Mouse (Mus musculus): Measurements from ENCODE around the gene Kcnn1. TPM values are rescaled to one million over a fixed set of nuclear protein-coding genes. Genes with fewer than 3 reads are reported as not detected.

Kcnn1 gene
- total and polyA plus RNA-seq, 3 experiments, result 12.6 to 21.5 (median 14.7) TPM

GRCm38 (mm10) chr8:70904532-70904931, 41.5 kb upstream of the Kcnn1 start:
- 23% methylated on average over 4 of the region's 4 CpGs for WGBS
- 0 out of 2 replicates have a peak, but pooled peaks have one; percentile 51 for TF ChIP-seq EP300 (IDR thresholded peaks at IDR 0.05; ENCODE audit: insufficient read depth, low read depth, low read length)
- peak; percentile 18; the same call in 1 of the 2 replicates for TF ChIP-seq POLR2A (IDR thresholded peaks at IDR 0.05; ENCODE audit: insufficient read depth, low read depth, low read length)
- no peak for TF ChIP-seq CTCF (IDR thresholded peaks at IDR 0.05)
- no peaks in the 10 kb centered on the region for H3K36me3 ChIP-seq (ENCODE audit: control insufficient read depth, insufficient read depth, low read length)
- intact Hi-C loops (cut with DNase I), result no loop called here
- no peak overlapping the region for H3K4me3 ChIP-seq
- no peaks in the 10 kb centered on the region for H3K79me2 ChIP-seq (replicated peaks; ENCODE audit: control insufficient read depth, insufficient read depth, low read length)
- no peak overlapping the region for H3K9ac ChIP-seq (ENCODE audit: low read depth, low read length)
- no peaks in the 10 kb centered on the region for H3K27me3 ChIP-seq (ENCODE audit: control insufficient read depth, insufficient read depth, low read length)
- DNase-seq, result peak; percentile 28 to 58
- H3K4me1 ChIP-seq (ENCODE audit: control insufficient read depth, insufficient read depth, low read length), result peaks cover 10% of the 10 kb centered on the region
- peak overlapping the region; percentile 33 for H3K27ac ChIP-seq

DNA sequence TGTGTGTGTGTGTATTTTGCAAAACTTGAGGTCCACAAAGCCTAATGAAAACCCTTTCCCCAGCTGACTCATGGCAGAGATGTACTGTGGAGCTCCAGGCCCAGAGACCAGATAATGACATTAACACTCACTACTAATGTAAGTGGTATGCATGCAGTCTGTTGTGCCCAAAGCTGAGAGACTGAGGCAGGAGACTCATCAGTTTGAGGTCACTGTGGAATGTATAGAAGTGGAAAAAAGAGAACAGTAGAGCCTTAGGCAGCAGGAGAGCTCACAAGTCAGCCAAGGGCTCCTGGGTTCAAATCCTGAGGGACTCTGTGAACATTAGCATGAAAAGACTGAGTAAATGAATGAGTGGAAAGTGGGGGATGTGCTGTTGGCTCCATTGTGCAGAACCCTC, 40.5 kb upstream of the Kcnn1 start:
- intact Hi-C loops (cut with DNase I), result no loop called here

GRCm38 (mm10) chr8:70903112-70903511, 40.1 kb upstream of the Kcnn1 start:
- intact Hi-C loops (cut with DNase I), result no loop called here
- no peaks in the 10 kb centered on the region for H3K79me2 ChIP-seq (replicated peaks; ENCODE audit: control insufficient read depth, insufficient read depth, low read length)
- WGBS, result 33% methylated on average over 4 of the region's 4 CpGs
- peak in 1 of 2 experiments; percentile 2 for DNase-seq
- H3K36me3 ChIP-seq (ENCODE audit: control insufficient read depth, insufficient read depth, low read length), result no peaks in the 10 kb centered on the region
- no peaks in the 10 kb centered on the region for H3K27me3 ChIP-seq (ENCODE audit: control insufficient read depth, insufficient read depth, low read length)
- TF ChIP-seq CTCF (IDR thresholded peaks at IDR 0.05) (no peak), POLR2A (IDR thresholded peaks at IDR 0.05; ENCODE audit: insufficient read depth, low read depth, low read length) (no peak), EP300 (IDR thresholded peaks at IDR 0.05; ENCODE audit: insufficient read depth, low read depth, low read length) (no peak)
- no peak overlapping the region for H3K4me3 ChIP-seq
- H3K9ac ChIP-seq (ENCODE audit: low read depth, low read length), result no peak overlapping the region
- no peak overlapping the region for H3K27ac ChIP-seq
- H3K4me1 ChIP-seq (ENCODE audit: control insufficient read depth, insufficient read depth, low read length), result peaks cover 11% of the 10 kb centered on the region

More for the DNA sequence above, 40.5 kb upstream of the Kcnn1 start:
- no peaks in the 10 kb centered on the region for H3K27me3 ChIP-seq (ENCODE audit: control insufficient read depth, insufficient read depth, low read length)
- peaks cover 10% of the 10 kb centered on the region for H3K4me1 ChIP-seq (ENCODE audit: control insufficient read depth, insufficient read depth, low read length)
- no peak overlapping the region for H3K4me3 ChIP-seq
- no peak for DNase-seq
- TF ChIP-seq CTCF (IDR thresholded peaks at IDR 0.05) (no peak), POLR2A (IDR thresholded peaks at IDR 0.05; ENCODE audit: insufficient read depth, low read depth, low read length) (no peak), EP300 (IDR thresholded peaks at IDR 0.05; ENCODE audit: insufficient read depth, low read depth, low read length) (no peak)
- no peaks in the 10 kb centered on the region for H3K79me2 ChIP-seq (replicated peaks; ENCODE audit: control insufficient read depth, insufficient read depth, low read length)
- H3K9ac ChIP-seq (ENCODE audit: low read depth, low read length), result no peak overlapping the region
- no peak overlapping the region; the same call in 1 of the 2 replicates for H3K27ac ChIP-seq
- no peaks in the 10 kb centered on the region for H3K36me3 ChIP-seq (ENCODE audit: control insufficient read depth, insufficient read depth, low read length)

DNA sequence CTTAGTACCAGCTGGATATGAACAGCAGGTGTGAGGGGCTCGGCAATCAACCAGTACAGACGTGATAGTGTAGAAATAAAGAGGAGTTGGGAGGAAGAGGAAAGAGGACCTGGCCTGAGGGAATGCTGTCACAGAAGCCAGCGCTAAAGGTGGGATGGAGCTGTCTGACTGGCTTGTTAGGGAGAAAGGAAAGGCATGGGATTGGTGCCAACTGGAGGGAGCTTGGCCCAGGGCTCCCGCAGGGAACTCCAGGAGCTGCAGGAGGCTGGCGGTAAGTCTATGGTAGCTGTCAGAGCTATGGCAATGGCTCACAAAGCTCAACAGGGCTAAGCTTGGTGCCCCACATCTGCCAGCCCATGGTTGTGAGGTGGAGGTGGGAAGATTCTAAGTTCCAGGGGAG, 39.2 kb upstream of the Kcnn1 start:
- Histone ChIP-seq H3K9ac (ENCODE audit: low read depth, low read length) (no peak overlapping the region), H3K27me3 (ENCODE audit: control insufficient read depth, insufficient read depth, low read length) (no peaks in the 10 kb centered on the region), H3K27ac (no peak overlapping the region), H3K4me1 (ENCODE audit: control insufficient read depth, insufficient read depth, low read length) (peaks cover 10% of the 10 kb centered on the region), H3K36me3 (ENCODE audit: control insufficient read depth, insufficient read depth, low read length) (no peaks in the 10 kb centered on the region), H3K4me3 (no peak overlapping the region), H3K79me2 (replicated peaks; ENCODE audit: control insufficient read depth, insufficient read depth, low read length) (no peaks in the 10 kb centered on the region)
- TF ChIP-seq CTCF (IDR thresholded peaks at IDR 0.05) (no peak), EP300 (IDR thresholded peaks at IDR 0.05; ENCODE audit: insufficient read depth, low read depth, low read length) (no peak), POLR2A (IDR thresholded peaks at IDR 0.05; ENCODE audit: insufficient read depth, low read depth, low read length) (no peak)
- intact Hi-C loops (cut with DNase I), result no loop called here
- peak in 1 of 2 experiments; percentile 2 for DNase-seq
- WGBS, result 28% methylated on average over 5 of the region's 5 CpGs

DNA sequence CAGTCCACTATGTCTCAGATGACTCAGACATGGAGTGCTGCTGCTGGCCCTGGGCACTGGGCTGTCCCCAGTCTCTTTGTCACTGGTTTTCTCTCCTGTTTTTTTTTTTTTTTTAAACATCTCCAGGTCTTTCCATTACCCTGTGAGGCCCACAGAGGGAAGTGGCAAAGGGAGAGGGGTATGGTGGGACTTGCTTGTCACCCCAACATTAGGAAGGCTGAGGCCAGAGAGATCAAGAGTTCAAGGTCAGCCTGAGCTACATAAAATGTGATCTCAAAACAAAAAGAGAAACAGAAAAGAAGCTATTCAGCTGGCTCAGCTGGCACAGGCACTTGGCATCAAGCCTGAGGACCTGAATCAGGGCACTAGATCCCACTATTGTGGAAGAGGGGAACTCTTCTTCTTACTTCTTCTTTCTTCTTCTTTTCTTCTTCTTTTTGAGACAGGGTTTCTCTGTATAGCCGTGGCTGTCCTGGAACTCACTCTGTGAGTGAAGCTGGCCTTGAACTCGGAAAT, 37.9 kb upstream of the Kcnn1 start:
- H3K79me2 ChIP-seq (replicated peaks; ENCODE audit: control insufficient read depth, insufficient read depth, low read length), result peaks cover 5% of the 10 kb centered on the region
- DNase-seq, result no peak
- no peak overlapping the region for H3K9ac ChIP-seq (ENCODE audit: low read depth, low read length)
- no peak overlapping the region for H3K4me3 ChIP-seq
- peaks cover 10% of the 10 kb centered on the region for H3K4me1 ChIP-seq (ENCODE audit: control insufficient read depth, insufficient read depth, low read length)
- TF ChIP-seq EP300 (IDR thresholded peaks at IDR 0.05; ENCODE audit: insufficient read depth, low read depth, low read length), result no peak
- no peak for TF ChIP-seq CTCF (IDR thresholded peaks at IDR 0.05)
- TF ChIP-seq POLR2A (IDR thresholded peaks at IDR 0.05; ENCODE audit: insufficient read depth, low read depth, low read length), result no peak
- intact Hi-C loops (cut with DNase I), result no loop called here
- 80% methylated on average over 2 of the region's 2 CpGs for WGBS
- peaks cover 2% of the 10 kb centered on the region; the same call in 1 of the 2 replicates for H3K36me3 ChIP-seq (ENCODE audit: control insufficient read depth, insufficient read depth, low read length)
- H3K27ac ChIP-seq, result no peak overlapping the region
- H3K27me3 ChIP-seq (ENCODE audit: control insufficient read depth, insufficient read depth, low read length), result no peaks in the 10 kb centered on the region

GRCm38 (mm10) chr8:70899226-70899625, 36.2 kb upstream of the Kcnn1 start:
- intact Hi-C loops (cut with DNase I), result loop anchor here (2.0 to 5.0 kb wide), 3 partner anchors 22 to 373 kb away; partner anchors contain the start of genes Haus8 and Myo9b

More at GRCm38 (mm10) chr8:70899226-70899625, 36.2 kb upstream of the Kcnn1 start:
- peaks cover 5% of the 10 kb centered on the region for H3K79me2 ChIP-seq (replicated peaks; ENCODE audit: control insufficient read depth, insufficient read depth, low read length)
- H3K9ac ChIP-seq (ENCODE audit: low read depth, low read length), result no peak overlapping the region
- H3K27me3 ChIP-seq (ENCODE audit: control insufficient read depth, insufficient read depth, low read length), result no peaks in the 10 kb centered on the region
- no peak overlapping the region for H3K4me3 ChIP-seq
- H3K4me1 ChIP-seq (ENCODE audit: control insufficient read depth, insufficient read depth, low read length), result peaks cover 6% of the 10 kb centered on the region
- no peak overlapping the region for H3K27ac ChIP-seq
- DNase-seq, result no peak
- peaks cover 2% of the 10 kb centered on the region; the same call in 1 of the 2 replicates for H3K36me3 ChIP-seq (ENCODE audit: control insufficient read depth, insufficient read depth, low read length)
- TF ChIP-seq EP300 (IDR thresholded peaks at IDR 0.05; ENCODE audit: insufficient read depth, low read depth, low read length) (no peak), CTCF (IDR thresholded peaks at IDR 0.05) (no peak), POLR2A (IDR thresholded peaks at IDR 0.05; ENCODE audit: insufficient read depth, low read depth, low read length) (no peak)
- WGBS, result 85% methylated on average over 2 of the region's 2 CpGs
